Mouse (Mus musculus) bone marrow, adult 2 months (tissue): Measurements from ENCODE around the gene Sigmar1.

Source experiments
- CTCF ChIP-seq: fragments of 200-500 bp; IDR thresholded peaks from 2 replicates; pipeline ENCODE4 v1.5.1; 2011; ENCODE audit warnings: low read length, control low read depth; ENCODE audit not compliant: control insufficient read depth, insufficient read depth
- POLR2A ChIP-seq: fragments of 200-500 bp; IDR thresholded peaks from 2 replicates; pipeline ENCODE4 v1.6.1; 2011; ENCODE audit warnings: low read depth, mild to moderate bottlenecking, control low read depth, low read length, borderline replicate concordance; ENCODE audit not compliant: control insufficient read depth

DNA sequence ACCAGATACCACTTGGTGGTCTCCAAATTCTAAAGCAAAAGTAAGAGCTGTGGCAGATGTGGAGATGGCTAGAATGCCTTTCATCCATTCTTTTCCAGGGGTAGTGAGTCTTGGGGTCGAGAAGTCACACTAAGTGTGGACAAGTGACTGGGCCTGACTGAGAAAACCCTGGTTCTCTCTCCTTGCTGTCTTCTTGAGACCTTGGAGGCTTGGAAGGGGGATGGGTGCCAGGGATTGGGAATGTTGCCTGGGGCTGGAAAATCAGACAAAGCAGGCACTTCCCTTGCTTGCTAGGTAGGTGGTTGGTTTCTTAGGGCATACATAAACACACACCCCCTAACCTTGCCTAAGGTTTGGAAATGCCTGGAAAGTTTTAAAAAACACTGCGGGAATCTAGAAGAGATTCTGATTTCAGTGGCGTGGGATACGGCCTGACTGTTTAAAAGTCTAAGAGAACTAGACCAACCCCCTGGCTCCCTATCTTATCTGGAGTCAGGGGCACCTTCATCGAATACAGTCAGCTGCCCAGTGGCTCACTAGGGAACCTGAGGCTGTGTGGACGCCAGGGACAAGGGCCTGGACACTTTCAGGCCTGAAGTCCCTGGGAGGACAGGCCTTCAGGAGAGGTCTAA, 3.8 kb upstream of the Sigmar1 start:
- TF ChIP-seq CTCF = no peak
- TF ChIP-seq POLR2A = no peak
